Mouse (Mus musculus) bone marrow macrophage, adult 2 months (primary cell): ENCODE results near the gene Gcnt1. TPM values are rescaled to one million over a fixed set of nuclear protein-coding genes. Genes with fewer than 3 reads are reported as not detected.

Source experiments
- H3K27ac ChIP-seq: 2 replicates; pipeline ENCODE4 v1.5.1; 2012; ENCODE audit warnings: low read depth, low read length; ENCODE audit not compliant: insufficient read depth
- H3K4me1 ChIP-seq: 2 replicates; pipeline ENCODE4 v1.6.1; 2012; ENCODE audit warnings: low read length; ENCODE audit not compliant: control insufficient read depth, insufficient read depth
- H3K4me3 ChIP-seq: 2 replicates; pipeline ENCODE4 v1.5.1; 2012; ENCODE audit warnings: mild to moderate bottlenecking, low read length, moderate library complexity; ENCODE audit not compliant: insufficient read depth
- CTCF ChIP-seq: IDR thresholded peaks from 2 replicates; pipeline ENCODE4 v1.5.1; 2012; ENCODE audit warnings: low read depth, mild to moderate bottlenecking, low read length, moderate library complexity
- POLR2A ChIP-seq: IDR thresholded peaks from 2 replicates; pipeline ENCODE4 v1.6.1; 2012; ENCODE audit warnings: mild to moderate bottlenecking, low read depth, low read length, borderline replicate concordance
- polyA plus RNA-seq: library from polyadenylated mRNA; stranded (reverse); fragments of >200 nt; gene quantifications from 2 replicates; pipeline ENCODE4 v1.2.4, GENCODE M21; 2012; ENCODE audit not compliant: missing spikeins, insufficient read depth, insufficient read length

Gcnt1 gene
- polyA plus RNA-seq: 73.9 and 75.2 TPM in 2 replicates

DNA sequence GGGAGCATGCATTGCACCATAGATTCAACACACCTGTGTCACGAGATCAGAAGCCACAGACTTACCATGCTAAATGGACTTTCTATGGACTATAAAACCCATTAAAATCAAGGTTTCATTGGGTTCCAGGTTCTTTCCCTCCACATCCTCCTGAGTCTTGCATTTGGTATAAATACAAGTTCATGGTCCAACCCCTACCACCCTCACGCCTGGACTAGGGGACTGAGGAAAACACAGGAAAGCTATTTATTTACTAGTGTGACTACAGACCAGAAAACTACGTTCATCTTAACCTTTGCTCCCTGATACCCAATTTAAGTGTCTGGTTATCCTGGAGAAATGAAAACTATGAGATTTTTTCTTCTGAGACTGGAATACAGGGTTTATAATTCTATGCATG lies at the start of gene Gcnt1:
TSS of gene Gcnt1 (minus strand) at position 144 of the 400 bp plus-strand sequence.
- no peak within 1 kb of the TSS for H3K27ac ChIP-seq
- no peak within 1 kb of the TSS for H3K4me3 ChIP-seq
- H3K4me1 ChIP-seq: no peaks in the 10 kb centered on the region
- TF ChIP-seq CTCF (no peak), POLR2A (no peak)

DNA sequence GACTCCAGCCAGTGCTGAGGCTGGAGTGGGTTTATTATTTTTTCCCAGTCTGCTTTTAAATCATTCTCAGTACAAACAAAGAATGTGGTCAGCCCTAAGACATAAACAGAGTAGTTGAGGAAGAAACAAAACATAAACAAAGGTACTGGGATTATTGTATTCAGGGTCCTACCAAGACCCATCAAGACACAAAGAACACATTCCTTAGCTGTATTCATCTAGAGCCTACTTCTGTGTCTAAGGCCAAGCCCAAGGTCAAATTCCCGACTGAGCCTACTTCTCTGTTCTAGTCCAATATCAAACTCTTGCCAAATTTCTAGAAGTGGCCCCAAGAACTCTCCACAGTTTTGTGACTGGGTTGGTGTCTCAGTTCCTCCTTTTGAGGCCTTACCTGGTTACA lies 45.2 kb upstream of the Gcnt1 start:
- TF ChIP-seq CTCF (no peak), POLR2A (no peak)

DNA sequence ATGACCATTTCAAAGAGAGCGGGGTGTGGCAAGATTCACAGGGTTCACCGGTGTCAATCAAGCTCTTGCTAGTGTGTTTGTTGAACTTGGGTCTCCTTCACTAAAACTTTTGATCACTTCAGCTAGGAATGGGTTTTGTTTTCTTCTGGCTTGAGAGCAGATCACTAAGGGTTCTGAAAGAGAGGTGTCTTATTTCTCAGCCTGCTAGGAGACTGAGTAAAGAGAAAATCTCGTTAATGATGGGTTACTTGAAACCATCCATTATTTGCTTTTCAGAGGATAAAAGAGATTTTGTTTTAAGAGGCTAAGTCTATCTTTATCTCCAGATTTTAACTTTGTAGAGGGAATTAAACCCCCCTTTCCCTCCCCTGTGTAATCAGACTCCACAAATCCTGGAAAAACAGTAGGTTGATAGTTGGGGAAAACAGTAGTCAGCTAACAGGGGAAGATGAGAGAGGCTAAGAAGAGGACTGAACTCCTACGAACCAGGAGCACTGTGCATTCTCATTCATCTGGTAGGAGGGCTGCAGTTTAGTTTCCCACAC lies 40.3 kb upstream of the Gcnt1 start:
- H3K27ac ChIP-seq: no peak overlapping the region
- H3K4me1 ChIP-seq: no peaks in the 10 kb centered on the region

More for the DNA sequence above, 45.2 kb upstream of the Gcnt1 start:
- Histone ChIP-seq H3K4me3 (no peak overlapping the region), H3K4me1 (no peaks in the 10 kb centered on the region), H3K27ac (no peak overlapping the region)

DNA sequence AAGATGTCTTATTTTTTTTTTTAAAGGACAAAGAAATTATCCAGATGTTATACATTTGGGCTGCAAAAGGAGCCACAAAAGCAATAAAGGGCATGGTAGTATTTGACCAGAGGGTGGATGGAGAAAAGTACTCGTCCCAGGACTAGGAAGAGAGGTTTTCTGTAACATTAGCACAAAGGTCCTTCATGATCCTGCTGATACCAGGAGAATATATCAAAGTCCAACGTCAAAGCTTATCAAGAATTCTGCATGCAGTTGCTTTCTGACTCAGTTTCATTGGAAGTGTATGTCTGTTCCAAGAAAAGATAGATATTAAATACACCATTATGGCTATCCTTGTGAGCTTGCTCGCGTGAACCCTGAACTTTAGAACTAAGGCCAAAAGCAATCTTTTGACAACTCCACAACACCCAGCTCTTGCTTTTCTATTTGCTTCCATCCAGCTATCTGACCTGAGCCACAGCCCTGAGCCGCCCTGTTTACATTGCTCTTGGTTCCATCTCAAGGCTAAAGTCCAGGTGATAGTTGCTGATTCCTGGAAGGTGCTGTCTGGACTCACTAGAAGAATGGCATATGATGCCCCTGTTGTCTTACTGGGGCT lies 37.9 kb upstream of the Gcnt1 start:
- H3K27ac ChIP-seq: no peak overlapping the region
- no peaks in the 10 kb centered on the region for H3K4me1 ChIP-seq
- H3K4me3 ChIP-seq: no peak overlapping the region
- TF ChIP-seq CTCF: no peak
- no peak for TF ChIP-seq POLR2A

More for the DNA sequence above, 40.3 kb upstream of the Gcnt1 start:
- no peak for TF ChIP-seq POLR2A
- no peak for TF ChIP-seq CTCF
- no peak overlapping the region for H3K4me3 ChIP-seq

DNA sequence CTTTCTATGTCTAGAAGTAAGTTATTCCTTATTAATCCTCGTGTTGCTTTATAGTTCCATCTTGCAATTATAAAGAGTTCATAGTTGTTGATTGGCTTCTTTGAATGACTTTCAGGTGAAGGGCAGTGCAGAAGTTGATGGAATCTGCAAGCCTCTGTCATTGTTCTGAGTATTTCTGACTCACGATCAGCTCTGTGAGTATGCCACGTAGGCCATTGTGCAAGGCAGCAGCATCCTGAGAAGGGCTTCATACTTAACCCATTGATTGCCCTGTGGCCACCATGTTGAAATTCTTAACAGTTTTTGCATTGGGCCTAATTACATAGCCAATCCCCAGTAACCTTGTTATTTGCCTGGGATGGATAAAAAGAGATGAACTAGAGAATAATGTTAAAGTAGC lies 36.7 kb upstream of the Gcnt1 start:
- H3K27ac ChIP-seq: no peak overlapping the region
- H3K4me3 ChIP-seq: no peak overlapping the region
- H3K4me1 ChIP-seq: no peaks in the 10 kb centered on the region
- TF ChIP-seq POLR2A (no peak), CTCF (no peak)

DNA sequence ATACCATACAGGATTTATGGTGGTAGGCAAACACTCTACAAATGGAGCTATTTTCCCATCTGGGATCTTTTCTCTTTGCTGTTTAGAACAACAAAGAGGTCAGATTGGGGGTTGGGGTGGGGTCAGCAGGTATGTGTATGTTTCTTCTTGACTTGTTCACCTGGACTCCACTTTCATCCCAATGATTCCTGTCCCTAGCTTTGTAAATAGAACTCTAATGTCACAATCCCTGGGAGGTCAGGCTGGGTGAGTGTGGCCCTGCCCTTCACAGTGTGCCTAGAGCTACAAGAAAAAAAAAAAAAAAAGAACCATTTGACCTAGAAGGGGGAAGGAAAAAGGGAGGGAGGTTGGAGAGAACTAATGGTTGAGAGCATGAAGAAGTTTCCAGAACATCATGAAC lies 35.9 kb upstream of the Gcnt1 start:
- no peak overlapping the region for H3K27ac ChIP-seq
- no peaks in the 10 kb centered on the region for H3K4me1 ChIP-seq
- TF ChIP-seq CTCF (no peak), POLR2A (no peak)
- H3K4me3 ChIP-seq: no peak overlapping the region

DNA sequence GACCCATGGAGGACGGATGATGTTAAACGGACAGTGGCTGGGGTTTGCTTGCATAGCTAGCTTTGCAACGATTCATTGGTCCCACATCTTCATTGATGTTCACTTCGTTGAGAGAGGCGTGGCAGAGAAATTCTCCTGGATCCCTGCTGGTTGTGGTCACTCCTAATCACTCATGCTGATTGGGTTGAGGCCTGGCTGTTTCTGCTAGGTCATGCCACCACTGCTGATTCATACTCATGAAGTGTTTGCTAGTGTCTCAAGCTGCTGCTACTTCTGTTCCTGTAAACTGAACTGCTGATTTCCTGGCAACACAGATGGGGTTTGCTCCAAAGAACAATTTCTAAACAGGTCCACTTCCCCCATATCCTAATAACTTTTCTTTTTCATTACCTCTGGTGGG lies 34.2 kb upstream of the Gcnt1 start:
- TF ChIP-seq CTCF: no peak
- no peak for TF ChIP-seq POLR2A
- H3K4me3 ChIP-seq: no peak overlapping the region
- no peaks in the 10 kb centered on the region for H3K4me1 ChIP-seq
- no peak overlapping the region for H3K27ac ChIP-seq

DNA sequence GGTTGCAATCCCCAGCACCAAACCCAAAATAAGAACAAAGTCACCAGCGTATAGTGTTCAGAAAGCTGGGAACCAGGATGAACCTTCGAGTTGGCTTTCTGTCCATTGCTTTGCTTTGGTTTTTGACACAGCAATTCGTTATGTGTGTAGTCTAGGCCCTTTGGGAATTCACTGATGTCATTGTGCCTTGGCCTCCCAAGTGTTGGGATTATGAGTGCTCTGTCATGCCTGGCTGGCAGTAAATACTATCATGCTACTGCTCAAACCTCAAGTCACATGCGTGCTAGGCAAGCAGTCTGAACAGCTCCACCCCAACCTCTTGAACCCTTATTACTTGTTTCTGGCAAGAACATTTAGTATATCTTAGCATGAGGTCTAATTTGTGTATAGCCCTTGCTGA lies 30.5 kb upstream of the Gcnt1 start:
- Histone ChIP-seq H3K27ac (no peak overlapping the region), H3K4me3 (no peak overlapping the region), H3K4me1 (0 out of 2 replicates have a peak, but pooled peaks cover 2% of the 10 kb centered on the region)
- TF ChIP-seq POLR2A: no peak
- TF ChIP-seq CTCF: no peak

DNA sequence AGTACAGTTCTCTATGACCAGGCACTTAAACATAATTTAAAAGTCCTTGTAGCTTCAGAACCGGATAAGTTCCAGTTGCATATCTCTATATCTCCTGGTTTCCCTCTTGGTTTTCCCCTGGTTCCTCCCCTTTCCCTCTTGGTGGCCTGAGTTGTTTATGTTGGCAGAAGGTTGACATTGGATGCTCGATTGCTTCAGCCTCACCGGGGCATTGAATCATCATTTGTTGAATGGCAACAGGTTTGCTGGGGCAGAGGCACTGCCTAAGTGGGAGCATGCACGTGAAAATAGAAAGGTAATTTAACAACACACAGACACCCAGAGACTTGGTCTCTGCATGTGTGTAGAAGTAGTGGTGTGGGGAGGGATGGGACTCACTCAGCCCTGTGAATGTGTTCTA lies 27.9 kb upstream of the Gcnt1 start:
- Histone ChIP-seq H3K27ac (no peak overlapping the region), H3K4me1 (peaks cover 8% of the 10 kb centered on the region), H3K4me3 (no peak overlapping the region)
- no peak for TF ChIP-seq POLR2A

DNA sequence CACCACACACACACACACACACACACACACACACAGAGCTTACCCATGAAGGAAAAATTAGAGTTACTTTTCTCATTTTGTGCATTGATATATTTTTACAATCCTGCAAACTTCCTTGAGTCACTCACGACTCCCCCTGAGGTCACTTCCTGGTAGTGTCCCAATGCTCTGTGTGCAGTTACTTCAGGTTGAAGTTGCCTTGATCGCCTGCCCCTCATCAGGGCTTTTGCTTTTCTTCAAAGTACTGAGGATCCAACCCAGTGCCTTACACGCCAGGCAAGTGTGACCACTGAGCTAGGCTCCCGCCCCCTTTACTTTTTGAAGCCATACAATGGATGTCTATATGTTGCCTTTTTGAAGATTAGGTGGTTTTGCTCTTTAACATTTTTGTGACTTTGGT lies 27.3 kb upstream of the Gcnt1 start:
- no peak overlapping the region for H3K4me3 ChIP-seq
- TF ChIP-seq POLR2A (no peak), CTCF (no peak)
- H3K4me1 ChIP-seq: peaks cover 11% of the 10 kb centered on the region
- no peak overlapping the region for H3K27ac ChIP-seq

DNA sequence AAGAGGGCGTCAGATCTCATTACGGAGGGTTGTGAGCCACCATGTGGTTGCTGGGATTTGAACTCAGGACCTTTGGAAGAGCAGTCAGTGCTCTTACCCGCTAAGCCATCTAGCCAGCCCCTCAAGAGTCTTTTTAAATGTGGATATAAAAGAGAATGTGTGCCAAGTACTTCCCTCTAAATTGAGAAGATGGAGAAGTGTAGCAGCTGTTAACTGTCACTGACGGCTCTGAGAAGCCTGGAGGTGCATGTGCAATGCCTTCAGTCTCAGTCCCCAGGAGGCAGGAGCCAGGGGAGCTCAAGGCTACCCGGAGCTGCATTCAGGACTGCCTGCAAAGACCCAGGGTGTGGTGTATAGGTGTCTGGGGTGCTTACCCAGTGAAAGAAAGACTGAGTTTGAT lies 25.3 kb upstream of the Gcnt1 start:
- Histone ChIP-seq H3K27ac (no peak overlapping the region), H3K4me3 (no peak overlapping the region), H3K4me1 (peaks cover 14% of the 10 kb centered on the region)
- TF ChIP-seq POLR2A (no peak), CTCF (no peak)
